Mouse (Mus musculus) thymus, adult 2 months (tissue): ENCODE results near the gene 4930432K21Rik. TPM values are rescaled to one million over a fixed set of nuclear protein-coding genes. Genes with fewer than 3 reads are reported as not detected.

ENCODE experiments used
- DNase-seq: peaks from one replicate; pipeline ENCODE4 v3.0.0; 2021
- H3K27ac ChIP-seq: fragments of 200-500 bp; 2 replicates; pipeline ENCODE4 v1.5.1; 2012; ENCODE audit warnings: low read length, control low read depth; ENCODE audit not compliant: control insufficient read depth, insufficient read depth
- H3K27me3 ChIP-seq: fragments of 200-500 bp; 2 replicates; pipeline ENCODE4 v1.6.1; 2012; ENCODE audit warnings: mild to moderate bottlenecking, low read length, moderate library complexity, mixed read lengths; ENCODE audit not compliant: control insufficient read depth, insufficient read depth
- H3K36me3 ChIP-seq: fragments of 200-500 bp; 2 replicates; pipeline ENCODE4 v1.6.1; 2012; ENCODE audit warnings: mild to moderate bottlenecking, low read length, moderate library complexity; ENCODE audit not compliant: control insufficient read depth, insufficient read depth
- H3K4me1 ChIP-seq: fragments of 200-500 bp; replicated peaks from 2 replicates; pipeline ENCODE4 v1.6.1; 2012; ENCODE audit warnings: low read length; ENCODE audit not compliant: control insufficient read depth, insufficient read depth
- H3K4me3 ChIP-seq: fragments of 200-500 bp; 2 replicates; pipeline ENCODE4 v1.5.1; 2012; ENCODE audit warnings: mild to moderate bottlenecking, low read length, control low read depth, moderate library complexity; ENCODE audit not compliant: control insufficient read depth, insufficient read depth
- CTCF ChIP-seq: fragments of 200-500 bp; IDR thresholded peaks from 2 replicates; pipeline ENCODE4 v1.5.1; 2012; ENCODE audit warnings: mild to moderate bottlenecking, control low read depth, low read length, moderate library complexity, borderline replicate concordance; ENCODE audit not compliant: control insufficient read depth, poor library complexity, insufficient read depth; ENCODE audit errors: extremely low read depth
- POLR2A ChIP-seq: fragments of 200-500 bp; IDR thresholded peaks from 2 replicates; pipeline ENCODE4 v1.6.1; 2012; ENCODE audit warnings: mild to moderate bottlenecking, low read length, control low read depth, moderate library complexity; ENCODE audit not compliant: control insufficient read depth, poor library complexity, insufficient read depth; ENCODE audit errors: extremely low read depth
- WGBS: fragments of 180-500 bp; shearing (Covaris S2); methylation state at CpG from one replicate; pipeline ENCODE4 v1.1.7; 2018; 5-methylcytosine and 5-hydroxymethylcytosine counted together
- polyA plus RNA-seq: library from polyadenylated mRNA; depleted of rRNA; stranded (reverse); fragments of >200 nt; gene quantifications from 2 replicates; pipeline ENCODE4 v1.2.3, GENCODE M21; 2012

The 4930432K21Rik gene
- polyA plus RNA-seq, 1 experiment = 1.9 TPM

GRCm38 (mm10) chr8:84127202-84127901, 20.5 kb upstream of the 4930432K21Rik start:
- Histone ChIP-seq H3K4me3 (peak overlapping the region; percentile 0; the same call in 1 of the 2 replicates), H3K36me3 (no peaks in the 10 kb centered on the region), H3K27ac (peak overlapping the region; percentile 52; the same call in 1 of the 2 replicates), H3K4me1 (peaks cover 46% of the 10 kb centered on the region), H3K27me3 (no peaks in the 10 kb centered on the region)
- WGBS = 2% methylated on average over 17 of the region's 17 CpGs
- TF ChIP-seq CTCF = no peak
- TF ChIP-seq POLR2A = no peak
- peak; percentile 66 for DNase-seq

GRCm38 (mm10) chr8:84128277-84128676, 19.5 kb upstream of the 4930432K21Rik start:
- H3K4me3 ChIP-seq = no peak overlapping the region
- 21% methylated on average over 8 of the region's 8 CpGs for WGBS
- no peak for TF ChIP-seq POLR2A
- peak; percentile 37; the same call in 1 of the 2 replicates for TF ChIP-seq CTCF

GRCm38 (mm10) chr8:84130806-84131205, 17.0 kb upstream of the 4930432K21Rik start:
- TF ChIP-seq CTCF (no peak), POLR2A (no peak)
- no peak overlapping the region for H3K27ac ChIP-seq
- WGBS = 95% methylated on average over 30 of the region's 30 CpGs
- H3K27me3 ChIP-seq = no peaks in the 10 kb centered on the region
- no peak for DNase-seq
- H3K4me3 ChIP-seq = no peak overlapping the region
- peaks cover 22% of the 10 kb centered on the region for H3K36me3 ChIP-seq
- peaks cover 48% of the 10 kb centered on the region for H3K4me1 ChIP-seq

More at GRCm38 (mm10) chr8:84128277-84128676, 19.5 kb upstream of the 4930432K21Rik start:
- H3K36me3 ChIP-seq = peaks cover 4% of the 10 kb centered on the region; the same call in 1 of the 2 replicates
- peaks cover 53% of the 10 kb centered on the region for H3K4me1 ChIP-seq
- no peaks in the 10 kb centered on the region for H3K27me3 ChIP-seq
- H3K27ac ChIP-seq = no peak overlapping the region
- peak; percentile 61 for DNase-seq

GRCm38 (mm10) chr8:84132225-84132624, 15.6 kb upstream of the 4930432K21Rik start:
- WGBS = 8% methylated on average over 8 of the region's 8 CpGs
- Histone ChIP-seq H3K27ac (peak overlapping the region; percentile 16; the same call in 1 of the 2 replicates), H3K27me3 (no peaks in the 10 kb centered on the region), H3K36me3 (peaks cover 25% of the 10 kb centered on the region), H3K4me3 (no peak overlapping the region), H3K4me1 (peaks cover 34% of the 10 kb centered on the region)
- no peak for DNase-seq
- TF ChIP-seq POLR2A (no peak), CTCF (no peak)

DNA sequence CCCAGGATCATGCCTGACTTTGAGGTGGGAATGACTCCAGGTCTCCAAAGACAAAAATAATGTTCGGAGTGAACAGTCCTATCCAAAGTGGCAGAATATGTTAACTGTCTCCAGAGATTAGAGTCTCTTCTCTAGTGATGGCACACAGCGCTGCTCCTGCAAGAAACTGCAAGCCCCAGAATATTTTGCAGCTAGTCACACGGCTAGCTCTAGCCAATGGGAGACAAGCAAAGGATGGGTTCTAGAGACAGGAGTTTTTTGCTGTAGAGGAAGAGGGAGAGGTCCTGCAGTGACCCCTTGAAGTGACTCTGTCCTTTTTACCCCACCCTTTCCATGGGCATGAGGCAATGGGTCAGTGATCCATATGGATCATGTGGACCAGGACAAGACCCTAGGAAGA, 10.0 kb upstream of the 4930432K21Rik start:
- Histone ChIP-seq H3K36me3 (peaks cover 60% of the 10 kb centered on the region), H3K4me3 (no peak overlapping the region), H3K4me1 (peaks cover 3% of the 10 kb centered on the region), H3K27me3 (no peaks in the 10 kb centered on the region), H3K27ac (no peak overlapping the region)
- no peak for DNase-seq
- TF ChIP-seq POLR2A (no peak), CTCF (no peak)
- over 99% methylated on average over 3 of the region's 3 CpGs for WGBS

- H3K36me3 ChIP-seq = peaks cover 50% of the 10 kb centered on the region
- 93% methylated on average over 4 of the region's 4 CpGs for WGBS
- TF ChIP-seq POLR2A = no peak
- TF ChIP-seq CTCF = no peak
These were observed 7.0 kb upstream of the 4930432K21Rik start for GRCm38 (mm10) chr8:84140838-84141237.

DNA sequence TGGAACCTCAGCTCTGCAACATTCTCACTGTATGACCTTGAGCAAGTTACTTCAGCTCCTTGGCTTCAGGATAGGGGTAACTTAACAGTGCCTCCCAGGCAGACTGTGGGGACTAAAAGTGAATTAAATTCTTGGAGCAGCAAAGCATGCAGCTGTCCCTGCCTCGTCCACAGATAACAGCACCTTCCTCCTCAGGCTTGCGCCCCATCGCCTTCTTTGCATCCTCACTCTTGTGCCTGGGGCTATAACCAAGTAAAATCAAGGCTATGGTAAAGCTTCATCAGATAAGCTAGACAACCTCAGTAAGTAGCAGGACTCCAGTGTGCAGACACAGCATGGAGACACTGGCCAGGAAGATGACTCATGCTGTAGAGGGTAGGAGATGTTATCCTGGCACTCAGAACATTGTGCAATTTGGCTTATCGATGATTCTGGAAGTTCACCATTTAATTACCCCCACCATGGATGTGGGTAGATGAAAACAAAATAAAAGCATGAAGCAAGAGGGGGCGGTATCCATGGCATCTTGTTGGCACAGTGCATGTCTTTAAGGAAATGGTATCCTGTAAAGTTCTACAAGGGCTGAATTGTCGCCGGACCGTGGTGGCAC, 3.1 kb upstream of the 4930432K21Rik start:
- no peak for TF ChIP-seq CTCF
- no peak for TF ChIP-seq POLR2A
- WGBS = 95% methylated on average over 8 of the region's 8 CpGs

More at GRCm38 (mm10) chr8:84140838-84141237, 7.0 kb upstream of the 4930432K21Rik start:
- no peaks in the 10 kb centered on the region for H3K27me3 ChIP-seq
- no peaks in the 10 kb centered on the region for H3K4me1 ChIP-seq
- DNase-seq = no peak
- no peak overlapping the region for H3K27ac ChIP-seq
- no peak overlapping the region for H3K4me3 ChIP-seq

More for the DNA sequence above, 3.1 kb upstream of the 4930432K21Rik start:
- DNase-seq = no peak
- no peak overlapping the region for H3K4me3 ChIP-seq
- peaks cover 16% of the 10 kb centered on the region for H3K4me1 ChIP-seq
- no peaks in the 10 kb centered on the region for H3K27me3 ChIP-seq
- no peak overlapping the region for H3K27ac ChIP-seq
- H3K36me3 ChIP-seq = peaks cover 37% of the 10 kb centered on the region
